Mouse (Mus musculus) splenic B cell, adult 2 months (primary cell): ENCODE data around the gene Acat2.
A peak's percentile ranks its signal among the peaks of the same experiment; 100 is the strongest.
"Not testable (repeated sequence)": the region's sequence is repeated elsewhere in the genome, so short reads cannot be mapped to it uniquely, and the experiment has no call there.

Experiments used
- DNase-seq: peaks from one replicate; pipeline ENCODE4 v3.0.0-alpha.2; 2011; ENCODE audit warnings: low read depth, low spot score
- H3K27me3 ChIP-seq: 2 replicates; pipeline ENCODE4 v1.6.1; 2012; ENCODE audit warnings: mild to moderate bottlenecking, low read length, moderate library complexity, mixed read lengths; ENCODE audit not compliant: control insufficient read depth, poor library complexity, insufficient read depth, severe bottlenecking
- H3K36me3 ChIP-seq: 2 replicates; pipeline ENCODE4 v1.6.1; 2012; ENCODE audit warnings: mild to moderate bottlenecking, low read length, moderate library complexity, mixed read lengths; ENCODE audit not compliant: control insufficient read depth, poor library complexity, insufficient read depth, severe bottlenecking

Gene Acat2

DNA sequence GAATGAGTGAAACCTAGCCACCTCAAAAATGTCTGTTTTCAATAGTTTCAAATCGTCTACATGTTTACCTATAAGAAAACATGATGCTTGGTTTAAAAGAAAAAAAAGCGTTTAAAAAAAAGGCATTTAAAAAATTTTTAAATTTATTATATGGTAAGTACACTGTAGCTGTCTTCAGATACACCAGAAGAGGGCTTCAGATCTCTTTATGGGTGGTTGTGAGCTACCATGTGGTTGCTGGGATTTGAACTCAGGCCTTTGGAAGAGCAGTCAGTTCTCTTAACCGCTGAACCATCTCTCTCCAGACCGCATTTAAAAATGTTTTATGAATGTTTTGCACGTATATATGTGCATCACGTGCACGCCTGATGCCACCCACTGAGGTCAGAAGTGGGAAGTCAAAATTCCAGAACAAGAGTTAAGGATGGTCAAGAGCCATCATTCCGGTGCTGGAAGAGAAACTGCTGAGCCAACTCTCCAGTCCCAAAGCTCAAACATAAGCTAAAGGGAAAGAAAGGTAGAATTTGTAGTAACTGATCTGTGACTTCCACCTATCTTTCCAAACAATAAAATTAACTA is 30.1 kb upstream of the Acat2 start:
- no peak for DNase-seq
- H3K36me3 ChIP-seq = 0 out of 2 replicates have a peak, but pooled peaks cover 1% of the 10 kb centered on the region

DNA sequence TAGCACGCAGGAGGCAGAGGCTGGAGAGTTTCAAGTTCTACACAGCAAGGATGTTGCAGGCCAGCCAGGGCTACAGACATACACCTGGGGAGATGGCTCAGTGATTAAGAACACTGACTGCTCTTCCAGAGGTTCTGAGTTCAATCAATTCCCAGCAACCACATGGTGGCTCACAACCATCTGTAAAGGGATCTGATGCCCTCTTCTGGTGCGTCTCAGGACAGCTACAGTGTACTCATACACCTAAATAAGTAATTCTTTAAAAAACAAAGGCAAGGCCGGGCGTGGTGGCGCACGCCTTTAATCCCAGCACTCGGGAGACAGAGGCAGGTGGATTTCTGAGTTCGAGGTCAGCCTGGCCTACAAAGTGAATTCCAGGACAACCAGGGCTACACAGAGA is 27.5 kb upstream of the Acat2 start:
- not testable (repeated sequence) for H3K27me3 ChIP-seq, H3K36me3 ChIP-seq
- DNase-seq = peak; percentile 43

More for the DNA sequence above, 30.1 kb upstream of the Acat2 start:
- no peaks in the 10 kb centered on the region for H3K27me3 ChIP-seq

- Histone ChIP-seq H3K27me3 (no peaks in the 10 kb centered on the region), H3K36me3 (peaks cover 27% of the 10 kb centered on the region)
- no peak for DNase-seq
Observed at GRCm38 (mm10) chr17:12983988-12984387, 23.4 kb upstream of the Acat2 start.

DNA sequence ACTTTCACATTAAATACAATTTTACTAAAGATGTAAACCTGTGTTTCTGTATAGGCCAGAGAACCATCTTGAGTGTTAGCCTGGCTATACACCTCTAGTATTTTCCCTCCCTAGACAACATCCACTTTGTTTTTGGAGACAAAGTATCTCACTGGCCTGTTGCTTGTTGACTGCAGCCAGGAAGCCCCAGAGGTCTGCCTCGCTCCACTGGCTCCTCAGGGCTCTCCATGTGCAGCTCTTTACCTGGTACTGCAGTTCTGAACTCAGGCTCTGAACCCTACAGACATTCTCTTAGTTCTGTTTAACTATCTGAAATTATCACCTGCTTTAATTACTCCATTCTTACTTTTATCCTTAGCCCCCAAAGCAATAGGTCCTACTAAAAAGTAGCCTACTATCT is 18.0 kb upstream of the Acat2 start:
- Histone ChIP-seq H3K27me3 (no peaks in the 10 kb centered on the region), H3K36me3 (peaks cover 29% of the 10 kb centered on the region)
- no peak for DNase-seq

- DNase-seq = no peak
- Histone ChIP-seq H3K27me3 (no peaks in the 10 kb centered on the region), H3K36me3 (peaks cover 16% of the 10 kb centered on the region)
Observed at GRCm38 (mm10) chr17:12973851-12974250, 13.3 kb upstream of the Acat2 start.

DNA sequence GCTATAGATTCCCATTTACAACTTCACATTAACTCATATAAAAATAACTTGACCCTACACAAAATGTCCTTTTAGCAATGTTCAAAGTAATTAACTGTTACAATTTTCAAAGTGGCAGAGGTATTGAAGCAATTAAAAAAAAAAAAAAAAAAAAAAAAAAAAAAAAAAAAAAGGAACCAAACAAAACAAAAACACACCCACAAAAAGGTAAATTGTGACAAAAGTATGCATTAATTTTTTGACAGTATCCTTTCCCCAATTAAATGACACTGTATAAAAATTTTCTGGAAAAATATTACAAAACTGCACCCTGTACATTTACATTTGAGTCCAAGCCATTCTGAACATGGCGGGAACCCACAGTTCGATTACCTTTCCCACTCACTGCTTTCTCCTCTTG is 6.6 kb upstream of the Acat2 start:
- DNase-seq = no peak
- H3K36me3 ChIP-seq = peaks cover 10% of the 10 kb centered on the region; the same call in 1 of the 2 replicates
- no peaks in the 10 kb centered on the region for H3K27me3 ChIP-seq

DNA sequence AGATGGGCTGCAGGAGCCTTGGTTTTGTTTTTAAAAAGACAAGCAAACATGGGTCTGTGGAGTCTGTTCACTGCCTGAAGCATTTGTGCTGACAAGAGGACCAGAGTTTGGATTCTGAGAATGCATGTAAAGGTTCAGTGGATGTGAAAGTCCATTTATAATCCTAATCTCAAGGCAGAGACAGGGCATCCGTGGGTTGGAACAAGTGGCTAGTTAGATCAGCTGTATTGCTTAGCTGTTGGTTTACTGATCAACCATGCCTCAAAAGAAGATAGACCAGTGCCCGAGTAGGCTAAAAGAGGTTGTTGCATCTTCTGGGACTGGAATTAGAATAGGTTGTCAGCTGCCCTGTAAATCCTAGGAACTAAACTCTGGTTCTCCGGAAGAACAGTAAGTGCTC is 2.9 kb upstream of the Acat2 start:
- Histone ChIP-seq H3K27me3 (no peaks in the 10 kb centered on the region), H3K36me3 (peaks cover 4% of the 10 kb centered on the region; the same call in 1 of the 2 replicates)
- DNase-seq = no peak

DNA sequence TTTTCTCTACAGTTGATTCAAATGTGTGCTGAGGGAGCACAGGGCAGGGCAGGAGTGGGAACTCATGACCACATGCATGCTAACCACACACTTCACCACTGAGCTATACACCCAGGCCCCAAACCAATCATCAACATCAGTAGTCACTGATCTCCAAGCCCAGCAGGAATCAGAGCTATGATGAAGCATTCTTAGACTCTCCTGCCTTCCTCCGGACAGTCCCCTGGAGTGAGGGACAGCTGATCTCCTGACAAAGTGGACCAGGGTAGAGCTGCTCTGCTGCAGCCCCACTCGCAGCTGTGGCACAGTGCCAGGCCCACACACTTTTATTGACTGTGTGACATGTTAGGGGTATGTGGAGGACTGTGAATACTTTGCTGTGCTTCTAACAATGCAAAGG is 1.2 kb downstream of the Acat2 start:
- H3K27me3 ChIP-seq, DNase-seq, H3K36me3 ChIP-seq: not testable (repeated sequence)

GRCm38 (mm10) chr17:12956664-12957063 is 3.9 kb downstream of the Acat2 start:
- H3K27me3 ChIP-seq = no peaks in the 10 kb centered on the region
- DNase-seq = no peak
- H3K36me3 ChIP-seq = no peaks in the 10 kb centered on the region; the same call in 1 of the 2 replicates

GRCm38 (mm10) chr17:12949669-12950068 is 10.9 kb downstream of the Acat2 start:
- peaks cover 10% of the 10 kb centered on the region for H3K36me3 ChIP-seq
- DNase-seq = no peak

GRCm38 (mm10) chr17:12942459-12943162 is 17.9 kb downstream of the Acat2 start:
- Histone ChIP-seq H3K36me3 (peaks cover 6% of the 10 kb centered on the region), H3K27me3 (no peaks in the 10 kb centered on the region)
- DNase-seq = no peak

More at GRCm38 (mm10) chr17:12949669-12950068, 10.9 kb downstream of the Acat2 start:
- no peaks in the 10 kb centered on the region for H3K27me3 ChIP-seq

GRCm38 (mm10) chr17:12941543-12942260 is 18.8 kb downstream of the Acat2 start:
- no peaks in the 10 kb centered on the region for H3K27me3 ChIP-seq
- H3K36me3 ChIP-seq = peaks cover 6% of the 10 kb centered on the region
- no peak for DNase-seq

GRCm38 (mm10) chr17:12940151-12940805 is 20.3 kb downstream of the Acat2 start, which contains the start of gene Acat3:
Acat3 (minus strand) TSS chr17:12940600.
- DNase-seq = no peak
- peaks cover 2% of the 10 kb centered on the region for H3K36me3 ChIP-seq
- no peaks in the 10 kb centered on the region for H3K27me3 ChIP-seq

DNA sequence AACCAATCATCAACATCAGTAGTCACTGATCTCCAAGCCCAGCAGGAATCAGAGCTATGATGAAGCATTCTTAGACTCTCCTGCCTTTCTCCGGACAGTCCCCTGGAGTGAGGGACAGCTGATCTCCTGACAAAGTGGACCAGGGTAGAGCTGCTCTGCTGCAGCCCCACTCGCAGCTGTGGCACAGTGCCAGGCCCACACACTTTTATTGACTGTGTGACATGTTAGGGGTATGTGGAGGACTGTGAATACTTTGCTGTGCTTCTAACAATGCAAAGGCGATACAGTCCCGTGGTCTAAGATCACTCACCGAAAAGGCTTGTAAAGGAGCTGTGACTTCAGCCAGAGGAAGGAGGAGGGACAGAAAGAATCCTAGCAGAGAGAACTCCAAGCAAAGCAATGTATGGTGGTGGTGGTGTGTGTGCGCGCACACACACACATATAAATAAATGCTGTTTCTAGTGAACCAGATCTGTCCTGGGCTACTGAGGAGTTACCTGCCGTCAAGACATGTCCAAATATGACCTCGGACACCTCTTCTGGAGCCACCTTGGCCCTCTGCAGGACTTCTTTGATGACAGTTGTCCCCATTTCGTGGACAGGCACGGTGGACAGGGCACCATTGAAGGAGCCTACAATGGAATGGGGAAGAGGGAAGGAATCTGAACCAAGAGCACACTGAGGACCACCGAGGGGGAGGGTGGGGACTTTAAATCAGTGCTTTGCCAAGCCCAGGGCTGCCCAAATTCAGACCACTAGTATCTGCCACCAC is 21.0 kb downstream of the Acat2 start:
- not testable (repeated sequence) for H3K27me3 ChIP-seq, H3K36me3 ChIP-seq, DNase-seq
